Mouse (Mus musculus) cortical plate, adult 2 months (tissue): Measurements from ENCODE around the gene Fam214b. TPM values are rescaled to one million over a fixed set of nuclear protein-coding genes. Genes with fewer than 3 reads are reported as not detected.
A peak's percentile ranks its signal among the peaks of the same experiment; 100 is the strongest.
"Not testable (repeated sequence)": the region's sequence is repeated elsewhere in the genome, so short reads cannot be mapped to it uniquely, and the experiment has no call there.

Experiments
- H3K27ac ChIP-seq: fragments of 200-500 bp; 2 replicates; pipeline ENCODE4 v1.5.1; 2012; ENCODE audit warnings: low read length, control low read depth, inconsistent platforms; ENCODE audit not compliant: insufficient read depth
- H3K4me1 ChIP-seq: fragments of 200-500 bp; 2 replicates; pipeline ENCODE4 v1.6.1; 2011; ENCODE audit warnings: low read length; ENCODE audit not compliant: control insufficient read depth, insufficient read depth
- H3K4me3 ChIP-seq: fragments of 200-500 bp; 2 replicates; pipeline ENCODE4 v1.5.1; 2011; ENCODE audit warnings: mild to moderate bottlenecking, low read length, control low read depth; ENCODE audit not compliant: insufficient read depth
- CTCF ChIP-seq: fragments of 200-500 bp; IDR thresholded peaks from 2 replicates; pipeline ENCODE4 v1.5.1; 2011; ENCODE audit warnings: mild to moderate bottlenecking, control low read depth, low read length; ENCODE audit not compliant: insufficient read depth; ENCODE audit errors: extremely low read depth
- POLR2A ChIP-seq: fragments of 200-500 bp; IDR thresholded peaks from 2 replicates; pipeline ENCODE4 v1.6.1; 2011; ENCODE audit warnings: mild to moderate bottlenecking, low read length, control low read depth; ENCODE audit not compliant: insufficient read depth; ENCODE audit errors: extremely low read depth
- polyA plus RNA-seq: library from polyadenylated mRNA; depleted of rRNA; stranded (reverse); fragments of >200 nt; gene quantifications from 2 replicates; pipeline ENCODE4 v1.2.3, GENCODE M21; 2012; rRNA removed

Fam214b gene
- polyA plus RNA-seq, 1 experiment: 28.5 TPM

- H3K27ac ChIP-seq: peak within 1 kb of the TSS; percentile 98
- TF ChIP-seq POLR2A: peak; percentile 55; the same call in 1 of the 2 replicates
Observed at GRCm38 (mm10) chr4:43000141-43000986, 45.7 kb downstream of the Fam214b start, which contains the start of gene Vcp. TSS of gene Vcp (minus strand) at chr4:43000507.

GRCm38 (mm10) chr4:42999451-43000140 is 46.4 kb downstream of the Fam214b start:
- TF ChIP-seq POLR2A (no peak), CTCF (no peak)
- peak overlapping the region; percentile 98 for H3K27ac ChIP-seq
- H3K4me3 ChIP-seq: peak overlapping the region; percentile 92
- peaks cover 4% of the 10 kb centered on the region; the same call in 1 of the 2 replicates for H3K4me1 ChIP-seq

More at GRCm38 (mm10) chr4:43000141-43000986, 45.7 kb downstream of the Fam214b start, which contains the start of gene Vcp:
- H3K4me1 ChIP-seq: not testable (repeated sequence)
- H3K4me3 ChIP-seq: peak within 1 kb of the TSS; percentile 92

GRCm38 (mm10) chr4:42998022-42998421 is 48.0 kb downstream of the Fam214b start:
- Histone ChIP-seq H3K4me3 (no peak overlapping the region; the same call in 1 of the 2 replicates), H3K27ac (no peak overlapping the region), H3K4me1 (peaks cover 4% of the 10 kb centered on the region; the same call in 1 of the 2 replicates)
- TF ChIP-seq CTCF (no peak), POLR2A (no peak)

GRCm38 (mm10) chr4:42988296-42988695 is 57.7 kb downstream of the Fam214b start:
- no peak overlapping the region for H3K4me3 ChIP-seq
- no peak for TF ChIP-seq CTCF
- TF ChIP-seq POLR2A: no peak
- no peak overlapping the region for H3K27ac ChIP-seq
- H3K4me1 ChIP-seq: no peaks in the 10 kb centered on the region

Other genes starting within 250 kb of the Fam214b start
- 0.15 and 0.23 TPM in 2 replicates for gene Fam205a1, start 192.3 kb downstream of the Fam214b start, polyA plus RNA-seq
- gene Gm12394, start 189.4 kb downstream of the Fam214b start, polyA plus RNA-seq: 0.13 and 0.23 TPM in 2 replicates
- 0.15 TPM in 1 of 2 replicates, not detected in the other for gene Fam205c, start 172.0 kb downstream of the Fam214b start, polyA plus RNA-seq
- gene Phf24, start 129.6 kb downstream of the Fam214b start, polyA plus RNA-seq: 282 and 292 TPM in 2 replicates
- 96.0 and 107 TPM in 2 replicates for gene Dnajb5, start 96.4 kb downstream of the Fam214b start, polyA plus RNA-seq
- gene 1700022I11Rik, start 76.6 kb downstream of the Fam214b start, polyA plus RNA-seq: not detected in 2 replicates
- gene Vcp, start 45.7 kb downstream of the Fam214b start, polyA plus RNA-seq: 171 and 176 TPM in 2 replicates
- gene Fancg, start 35.7 kb downstream of the Fam214b start, polyA plus RNA-seq: 25.0 and 28.4 TPM in 2 replicates
- 21.0 and 21.9 TPM in 2 replicates for gene Pigo, start 20.4 kb downstream of the Fam214b start, polyA plus RNA-seq
- gene Stoml2, start 14.5 kb downstream of the Fam214b start, polyA plus RNA-seq: 128 and 132 TPM in 2 replicates
- gene Unc13b, start 12.7 kb upstream of the Fam214b start, polyA plus RNA-seq: 66.7 and 77.8 TPM in 2 replicates
- gene Atp8b5, start 220.9 kb upstream of the Fam214b start, polyA plus RNA-seq: 0.55 and 0.77 TPM in 2 replicates